Mouse (Mus musculus): ENCODE data around the gene Ctbp2. TPM values are rescaled to one million over a fixed set of nuclear protein-coding genes. Genes with fewer than 3 reads are reported as not detected.

Gene Ctbp2
- polyA plus RNA-seq, 1 experiment from 2014 or later = 134 TPM

DNA sequence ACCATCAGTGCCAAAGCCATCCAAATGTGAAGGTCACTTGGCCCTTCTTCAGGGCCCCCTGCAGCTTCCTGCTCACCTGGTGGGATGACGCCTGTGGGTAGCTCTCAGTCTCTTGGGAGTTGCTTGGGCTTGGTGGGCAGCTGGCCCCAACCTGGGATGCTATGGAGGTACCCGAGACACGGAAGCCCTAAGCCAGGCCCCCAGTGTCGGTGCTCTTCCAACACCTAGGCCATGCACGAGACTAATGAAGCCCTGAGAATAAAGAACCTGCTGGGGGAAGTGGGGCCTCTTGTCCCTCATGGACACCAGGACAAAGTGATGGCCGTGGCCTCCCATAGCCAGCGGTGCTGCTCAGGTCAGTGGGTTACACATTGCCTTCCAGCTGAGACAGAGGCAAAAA lies 105.2 kb downstream of the Ctbp2 start:
- Histone ChIP-seq H3K27ac (ENCODE audit: low read depth, low read length) (no peak overlapping the region), H3K9ac (ENCODE audit: low read depth, low read length) (no peak overlapping the region), H3K27me3 (ENCODE audit: control insufficient read depth, insufficient read depth, low read length) (no peaks in the 10 kb centered on the region), H3K4me1 (replicated peaks; ENCODE audit: control insufficient read depth, insufficient read depth, low read length) (no peaks in the 10 kb centered on the region), H3K4me2 (replicated peaks; ENCODE audit: low read depth, low read length) (no peak overlapping the region), H3K36me3 (ENCODE audit: control insufficient read depth, insufficient read depth, low read length) (no peaks in the 10 kb centered on the region), H3K9me3 (ENCODE audit: control insufficient read depth, low read length) (no peaks in the 10 kb centered on the region), H3K4me3 (ENCODE audit: low read depth, low read length) (no peak overlapping the region)
- ATAC-seq (ENCODE audit: low FRiP score) (no peak), DNase-seq (ENCODE audit: low spot score) (no peak)
- WGBS = 79% methylated on average over 7 of the region's 7 CpGs

DNA sequence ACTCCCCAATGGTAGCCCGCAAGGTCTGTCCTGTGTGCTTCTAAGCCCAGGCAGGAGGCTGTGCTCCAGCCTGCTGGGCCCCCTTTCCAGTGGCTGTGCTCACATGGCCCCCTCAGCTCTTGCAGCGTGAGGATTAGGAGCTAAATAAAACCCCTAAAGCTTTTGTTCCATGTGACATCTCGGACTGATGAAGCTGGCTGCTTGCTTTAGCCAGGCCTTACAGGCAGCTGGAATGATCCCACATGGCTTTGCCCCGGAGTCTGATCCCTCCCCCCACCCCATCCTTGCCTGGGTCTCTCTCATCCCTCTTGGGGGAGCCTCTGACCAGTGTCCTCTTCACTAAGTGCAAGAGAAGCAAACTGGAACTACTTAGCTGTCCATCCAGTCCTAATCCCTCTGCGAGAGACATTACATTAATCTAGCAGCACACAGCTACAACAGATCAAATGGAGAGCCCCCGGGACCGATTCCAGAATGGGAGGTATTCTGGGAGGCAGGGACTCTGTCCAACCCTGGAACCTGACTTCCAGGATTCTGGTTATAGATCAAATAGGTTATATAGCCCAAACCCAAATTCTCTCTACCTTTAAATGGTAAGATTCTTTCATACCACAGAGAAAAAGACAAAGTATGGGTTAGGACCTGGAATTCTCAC lies 108.6 kb downstream of the Ctbp2 start:
- no peak overlapping the region for H3K4me2 ChIP-seq (replicated peaks; ENCODE audit: low read depth, low read length)
- no peaks in the 10 kb centered on the region; the same call in 1 of the 2 replicates for H3K4me1 ChIP-seq (replicated peaks; ENCODE audit: control insufficient read depth, insufficient read depth, low read length)
- no peak for DNase-seq (ENCODE audit: low spot score)
- H3K27ac ChIP-seq (ENCODE audit: low read depth, low read length) = peak overlapping the region; percentile 11; the same call in 1 of the 2 replicates
- no peaks in the 10 kb centered on the region for H3K27me3 ChIP-seq (ENCODE audit: control insufficient read depth, insufficient read depth, low read length)
- no peaks in the 10 kb centered on the region for H3K36me3 ChIP-seq (ENCODE audit: control insufficient read depth, insufficient read depth, low read length)
- WGBS = 51% methylated on average over 7 of the region's 7 CpGs
- ATAC-seq (ENCODE audit: low FRiP score) = peak; percentile 38; the same call in 1 of the 2 replicates
- H3K9me3 ChIP-seq (ENCODE audit: control insufficient read depth, low read length) = no peaks in the 10 kb centered on the region
- no peak overlapping the region for H3K9ac ChIP-seq (ENCODE audit: low read depth, low read length)
- no peak overlapping the region for H3K4me3 ChIP-seq (ENCODE audit: low read depth, low read length)

DNA sequence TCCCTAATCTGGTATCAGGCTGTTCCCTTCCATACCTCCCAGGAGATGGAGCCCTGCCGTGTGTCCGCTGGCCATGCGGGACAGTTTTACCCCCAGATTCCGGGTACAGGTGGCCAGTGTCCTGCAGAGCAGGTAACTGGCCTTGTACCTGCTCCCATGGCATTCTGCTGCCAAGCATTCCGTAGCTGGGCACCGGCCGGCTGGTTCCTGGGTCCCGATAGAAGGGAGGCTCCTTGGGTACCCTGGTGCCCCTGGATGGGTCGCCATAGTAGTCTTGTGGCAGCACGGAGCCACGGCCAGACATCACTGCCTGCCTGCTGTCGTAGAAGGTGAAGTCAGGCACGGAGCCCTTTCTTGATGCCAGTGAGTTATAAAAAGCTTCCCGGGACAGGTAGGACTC lies 109.5 kb downstream of the Ctbp2 start:
- no peak overlapping the region for H3K4me2 ChIP-seq (replicated peaks; ENCODE audit: low read depth, low read length)
- H3K9ac ChIP-seq (ENCODE audit: low read depth, low read length) = no peak overlapping the region
- H3K9me3 ChIP-seq (ENCODE audit: control insufficient read depth, low read length) = no peaks in the 10 kb centered on the region
- no peaks in the 10 kb centered on the region; the same call in 1 of the 2 replicates for H3K4me1 ChIP-seq (replicated peaks; ENCODE audit: control insufficient read depth, insufficient read depth, low read length)
- no peak overlapping the region for H3K27ac ChIP-seq (ENCODE audit: low read depth, low read length)
- ATAC-seq (ENCODE audit: low FRiP score) (no peak), DNase-seq (ENCODE audit: low spot score) (no peak)
- no peak overlapping the region for H3K4me3 ChIP-seq (ENCODE audit: low read depth, low read length)
- no peaks in the 10 kb centered on the region for H3K36me3 ChIP-seq (ENCODE audit: control insufficient read depth, insufficient read depth, low read length)
- 97% methylated on average over 14 of the region's 14 CpGs for WGBS
- H3K27me3 ChIP-seq (ENCODE audit: control insufficient read depth, insufficient read depth, low read length) = no peaks in the 10 kb centered on the region

DNA sequence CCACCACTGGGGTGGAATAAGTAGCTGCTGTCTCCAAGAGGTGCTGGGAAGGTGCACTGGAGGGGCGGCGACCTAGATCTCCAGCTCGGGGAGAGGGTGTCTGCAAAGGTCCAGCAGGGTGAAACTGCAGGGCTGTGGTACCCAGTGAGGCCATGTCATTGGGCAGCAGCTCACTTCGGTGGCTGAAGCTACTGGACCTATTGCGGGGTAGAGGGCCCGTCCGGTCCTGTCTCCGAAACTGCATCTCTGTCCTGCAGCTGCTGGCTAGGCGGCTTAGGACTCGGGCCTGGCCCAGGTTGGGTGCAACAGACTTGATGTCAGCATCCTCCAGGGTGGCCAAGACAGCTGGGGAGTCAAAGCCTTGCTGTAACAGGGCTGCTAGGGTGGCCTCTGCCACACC lies 110.2 kb downstream of the Ctbp2 start:
- Histone ChIP-seq H3K9me3 (ENCODE audit: control insufficient read depth, low read length) (no peaks in the 10 kb centered on the region), H3K4me2 (replicated peaks; ENCODE audit: low read depth, low read length) (no peak overlapping the region), H3K9ac (ENCODE audit: low read depth, low read length) (no peak overlapping the region), H3K4me3 (ENCODE audit: low read depth, low read length) (no peak overlapping the region), H3K4me1 (replicated peaks; ENCODE audit: control insufficient read depth, insufficient read depth, low read length) (no peaks in the 10 kb centered on the region; the same call in 1 of the 2 replicates), H3K27me3 (ENCODE audit: control insufficient read depth, insufficient read depth, low read length) (no peaks in the 10 kb centered on the region), H3K27ac (ENCODE audit: low read depth, low read length) (no peak overlapping the region), H3K36me3 (ENCODE audit: control insufficient read depth, insufficient read depth, low read length) (no peaks in the 10 kb centered on the region)
- no peak for ATAC-seq (ENCODE audit: low FRiP score)
- WGBS = 95% methylated on average over 10 of the region's 10 CpGs
- DNase-seq (ENCODE audit: low spot score) = no peak

DNA sequence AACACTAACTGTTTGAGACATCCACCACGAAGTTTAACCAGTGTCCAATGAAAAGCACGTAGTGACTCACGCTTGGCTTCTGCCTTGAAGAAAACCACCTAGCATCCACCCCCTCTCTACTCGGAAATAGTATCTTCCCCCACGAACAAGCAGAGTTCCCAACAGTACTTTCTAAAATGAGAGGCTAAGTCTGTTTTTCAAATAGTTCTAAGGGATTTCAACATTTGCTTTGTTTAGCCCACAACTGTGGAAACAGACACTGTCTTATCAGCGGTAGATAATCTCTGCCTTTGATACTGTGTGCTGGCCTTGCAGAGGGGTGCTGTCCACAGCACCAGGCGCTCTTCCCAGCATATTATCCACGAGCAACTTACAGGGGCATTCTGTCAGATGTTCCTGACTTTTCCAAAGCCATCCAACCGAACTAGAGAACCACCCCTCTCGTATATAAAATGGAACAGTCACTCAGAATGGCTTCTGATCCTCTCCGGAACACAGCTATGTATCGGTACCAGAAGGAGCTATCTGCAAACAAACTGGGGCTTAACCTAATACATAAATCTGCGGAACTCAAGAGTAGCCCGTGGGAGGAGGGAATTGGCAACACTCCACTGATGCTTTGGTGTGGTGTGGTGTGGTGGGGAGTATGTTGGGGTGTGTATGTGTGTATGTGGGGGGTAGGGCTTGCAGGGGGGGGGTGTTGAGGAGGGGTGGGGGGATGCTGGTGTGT lies 111.4 kb downstream of the Ctbp2 start:
- Histone ChIP-seq H3K4me3 (ENCODE audit: low read depth, low read length) (no peak overlapping the region), H3K27me3 (ENCODE audit: control insufficient read depth, insufficient read depth, low read length) (no peaks in the 10 kb centered on the region), H3K9me3 (ENCODE audit: control insufficient read depth, low read length) (no peaks in the 10 kb centered on the region), H3K9ac (ENCODE audit: low read depth, low read length) (no peak overlapping the region), H3K4me1 (replicated peaks; ENCODE audit: control insufficient read depth, insufficient read depth, low read length) (no peaks in the 10 kb centered on the region; the same call in 1 of the 2 replicates), H3K27ac (ENCODE audit: low read depth, low read length) (no peak overlapping the region), H3K36me3 (ENCODE audit: control insufficient read depth, insufficient read depth, low read length) (no peaks in the 10 kb centered on the region), H3K4me2 (replicated peaks; ENCODE audit: low read depth, low read length) (no peak overlapping the region)
- DNase-seq (ENCODE audit: low spot score) = no peak
- no peak for ATAC-seq (ENCODE audit: low FRiP score)
- 89% methylated on average over 14 of the region's 14 CpGs for WGBS

DNA sequence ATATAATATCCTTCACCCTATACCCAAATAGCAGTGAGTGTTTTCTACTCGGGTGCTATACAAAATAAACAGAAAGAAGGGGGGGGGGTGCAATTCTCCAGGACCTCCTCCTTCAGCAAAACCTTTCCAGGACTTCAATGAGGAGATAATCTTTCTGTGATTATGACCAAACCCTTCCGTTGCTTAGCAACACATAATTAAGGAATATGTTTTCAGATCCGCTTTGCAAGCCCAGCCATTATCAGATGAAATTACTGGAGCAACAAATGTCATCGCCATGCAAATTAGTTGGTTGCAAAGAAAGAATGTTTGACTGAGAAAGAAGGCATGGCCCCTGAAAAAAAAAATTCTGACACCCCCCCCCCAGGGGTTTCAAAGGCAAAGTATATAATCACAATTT lies 112.5 kb downstream of the Ctbp2 start:
- no peaks in the 10 kb centered on the region for H3K27me3 ChIP-seq (ENCODE audit: control insufficient read depth, insufficient read depth, low read length)
- no peaks in the 10 kb centered on the region; the same call in 1 of the 2 replicates for H3K4me1 ChIP-seq (replicated peaks; ENCODE audit: control insufficient read depth, insufficient read depth, low read length)
- H3K4me2 ChIP-seq (replicated peaks; ENCODE audit: low read depth, low read length) = no peak overlapping the region
- ATAC-seq (ENCODE audit: low FRiP score) (no peak), DNase-seq (ENCODE audit: low spot score) (no peak)
- no peak overlapping the region for H3K9ac ChIP-seq (ENCODE audit: low read depth, low read length)
- no peak overlapping the region for H3K4me3 ChIP-seq (ENCODE audit: low read depth, low read length)
- H3K27ac ChIP-seq (ENCODE audit: low read depth, low read length) = no peak overlapping the region
- H3K36me3 ChIP-seq (ENCODE audit: control insufficient read depth, insufficient read depth, low read length) = no peaks in the 10 kb centered on the region
- H3K9me3 ChIP-seq (ENCODE audit: control insufficient read depth, low read length) = no peaks in the 10 kb centered on the region
- WGBS = 71% methylated on average over 4 of the region's 4 CpGs

DNA sequence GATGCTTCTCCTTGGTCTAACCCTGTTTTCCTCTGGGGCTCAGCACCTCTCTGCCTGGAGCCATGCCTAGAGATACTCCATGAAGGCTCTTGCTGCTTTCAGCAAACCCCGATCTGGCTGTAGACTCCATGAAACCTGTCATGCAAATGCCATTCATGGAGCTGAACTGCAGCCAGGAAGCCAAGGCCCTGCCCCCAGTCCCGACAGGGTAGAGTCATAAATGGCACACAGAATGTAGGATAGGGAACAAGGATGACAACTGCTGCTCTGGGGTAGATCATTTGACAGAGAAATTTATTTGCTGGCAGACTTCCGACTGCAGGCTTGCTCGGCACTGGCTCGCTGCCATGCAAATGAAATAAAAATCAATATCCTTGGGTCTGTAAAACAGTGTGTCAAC lies 113.0 kb downstream of the Ctbp2 start:
- Histone ChIP-seq H3K4me1 (replicated peaks; ENCODE audit: control insufficient read depth, insufficient read depth, low read length) (no peaks in the 10 kb centered on the region; the same call in 1 of the 2 replicates), H3K4me3 (ENCODE audit: low read depth, low read length) (no peak overlapping the region), H3K9me3 (ENCODE audit: control insufficient read depth, low read length) (no peaks in the 10 kb centered on the region), H3K9ac (ENCODE audit: low read depth, low read length) (no peak overlapping the region), H3K27ac (ENCODE audit: low read depth, low read length) (no peak overlapping the region), H3K27me3 (ENCODE audit: control insufficient read depth, insufficient read depth, low read length) (no peaks in the 10 kb centered on the region), H3K36me3 (ENCODE audit: control insufficient read depth, insufficient read depth, low read length) (no peaks in the 10 kb centered on the region), H3K4me2 (replicated peaks; ENCODE audit: low read depth, low read length) (no peak overlapping the region)
- 67% methylated on average over 5 of the region's 5 CpGs for WGBS
- DNase-seq (ENCODE audit: low spot score) = no peak
- ATAC-seq (ENCODE audit: low FRiP score) = no peak

DNA sequence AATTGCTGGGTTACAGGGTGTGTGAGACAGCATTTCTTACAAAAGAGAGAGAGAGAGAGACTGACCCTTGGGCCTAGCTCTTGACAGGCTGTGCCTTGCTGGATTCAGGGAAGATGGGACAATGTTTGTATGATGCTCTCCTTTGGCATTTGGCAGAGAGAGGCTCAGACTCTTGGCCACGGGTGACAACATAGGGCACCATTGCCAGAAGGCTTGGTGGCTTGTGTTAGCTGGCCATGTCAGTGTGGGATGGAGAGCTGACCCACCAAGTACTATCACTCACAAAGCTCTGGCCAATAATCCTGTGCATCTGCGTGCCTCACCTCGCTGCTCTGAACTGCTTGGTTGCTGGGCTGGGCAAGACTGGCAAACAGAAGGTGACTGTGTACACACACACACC lies 113.7 kb downstream of the Ctbp2 start:
- H3K36me3 ChIP-seq (ENCODE audit: control insufficient read depth, insufficient read depth, low read length) = no peaks in the 10 kb centered on the region
- 94% methylated on average over 3 of the region's 3 CpGs for WGBS
- H3K9me3 ChIP-seq (ENCODE audit: control insufficient read depth, low read length) = no peaks in the 10 kb centered on the region
- no peak overlapping the region for H3K9ac ChIP-seq (ENCODE audit: low read depth, low read length)
- ATAC-seq (ENCODE audit: low FRiP score) = no peak
- no peak overlapping the region for H3K4me3 ChIP-seq (ENCODE audit: low read depth, low read length)
- DNase-seq (ENCODE audit: low spot score) = no peak
- no peaks in the 10 kb centered on the region; the same call in 1 of the 2 replicates for H3K4me1 ChIP-seq (replicated peaks; ENCODE audit: control insufficient read depth, insufficient read depth, low read length)
- no peak overlapping the region for H3K27ac ChIP-seq (ENCODE audit: low read depth, low read length)
- no peak overlapping the region for H3K4me2 ChIP-seq (replicated peaks; ENCODE audit: low read depth, low read length)
- no peaks in the 10 kb centered on the region for H3K27me3 ChIP-seq (ENCODE audit: control insufficient read depth, insufficient read depth, low read length)

DNA sequence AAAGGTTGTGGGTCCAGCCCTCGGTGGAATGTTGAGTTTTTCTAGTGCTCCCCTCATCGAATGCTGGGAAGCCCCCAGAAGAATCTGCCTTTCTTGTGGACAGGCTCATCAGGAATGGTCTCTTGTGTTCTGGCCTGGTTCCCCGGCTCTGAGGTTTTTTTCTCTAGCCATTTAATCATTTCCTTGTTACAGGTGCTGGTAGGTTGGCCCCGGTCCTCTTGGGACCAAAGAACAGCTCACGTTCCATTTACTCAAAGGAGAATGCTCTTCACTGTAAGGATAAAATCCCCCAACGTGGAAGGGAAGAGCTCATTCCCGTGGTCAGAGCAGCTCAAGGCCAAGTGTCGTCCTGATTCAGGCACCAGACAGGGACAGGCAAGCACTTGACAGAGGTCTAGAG lies 114.5 kb downstream of the Ctbp2 start:
- Histone ChIP-seq H3K27me3 (ENCODE audit: control insufficient read depth, insufficient read depth, low read length) (no peaks in the 10 kb centered on the region), H3K27ac (ENCODE audit: low read depth, low read length) (no peak overlapping the region), H3K4me2 (replicated peaks; ENCODE audit: low read depth, low read length) (no peak overlapping the region), H3K4me1 (replicated peaks; ENCODE audit: control insufficient read depth, insufficient read depth, low read length) (no peaks in the 10 kb centered on the region; the same call in 1 of the 2 replicates), H3K36me3 (ENCODE audit: control insufficient read depth, insufficient read depth, low read length) (no peaks in the 10 kb centered on the region), H3K4me3 (ENCODE audit: low read depth, low read length) (no peak overlapping the region), H3K9ac (ENCODE audit: low read depth, low read length) (no peak overlapping the region), H3K9me3 (ENCODE audit: control insufficient read depth, low read length) (no peaks in the 10 kb centered on the region)
- WGBS = 84% methylated on average over 8 of the region's 8 CpGs
- ATAC-seq (ENCODE audit: low FRiP score) (no peak), DNase-seq (ENCODE audit: low spot score) (no peak)

Data from hindbrain, embryonic 11.5 days (tissue).